Mouse (Mus musculus) forebrain, embryonic 14.5 days (tissue): Measurements from ENCODE around the gene Acox1. TPM values are rescaled to one million over a fixed set of nuclear protein-coding genes. Genes with fewer than 3 reads are reported as not detected.
A peak's percentile ranks its signal among the peaks of the same experiment; 100 is the strongest.

Experiments used
- ATAC-seq: fragments of 200-750 bp; cut with Nextera tagmentation; 2 replicates; pipeline ENCODE4 v1.8.0; 2017; ENCODE audit warnings: mild to moderate bottlenecking, moderate library complexity
- DNase-seq: peaks from one replicate; pipeline ENCODE4 v3.0.0-alpha.2; 2015; ENCODE audit warnings: low spot score
- H3K27ac ChIP-seq: fragments of 300-500 bp; sonication (generic); 2 replicates; pipeline ENCODE4 v1.5.1; 2014; ENCODE audit warnings: low read depth, mild to moderate bottlenecking, control low read depth, low read length, moderate library complexity
- H3K27me3 ChIP-seq: fragments of 300-500 bp; sonication (generic); replicated peaks from 2 replicates; pipeline ENCODE4 v1.6.1; 2014; ENCODE audit warnings: low read length, control low read depth, mixed read lengths; ENCODE audit not compliant: control insufficient read depth, insufficient read depth
- H3K36me3 ChIP-seq: fragments of 300-500 bp; sonication (generic); 2 replicates; pipeline ENCODE4 v1.6.1; 2014; ENCODE audit warnings: low read length, control low read depth; ENCODE audit not compliant: control insufficient read depth, insufficient read depth
- H3K4me1 ChIP-seq: fragments of 300-500 bp; sonication (generic); 2 replicates; pipeline ENCODE4 v1.6.1; 2014; ENCODE audit warnings: antibody characterized with exemption, low read length, control low read depth; ENCODE audit not compliant: control insufficient read depth, insufficient read depth
- H3K4me2 ChIP-seq: fragments of 300-500 bp; sonication (generic); 2 replicates; pipeline ENCODE4 v1.6.1; 2014; ENCODE audit warnings: mild to moderate bottlenecking, control low read depth, low read length
- H3K4me3 ChIP-seq: fragments of 300-500 bp; sonication (generic); 2 replicates; pipeline ENCODE4 v1.5.1; 2014; ENCODE audit warnings: low read depth, low read length, control low read depth
- H3K9ac ChIP-seq: fragments of 300-500 bp; sonication (generic); 2 replicates; pipeline ENCODE4 v1.6.1; 2014; ENCODE audit warnings: mild to moderate bottlenecking, low read length, control low read depth, moderate library complexity
- H3K9me3 ChIP-seq: fragments of 300-500 bp; sonication (generic); replicated peaks from 2 replicates; pipeline ENCODE4 v1.6.1; 2016; ENCODE audit warnings: low read length, control low read depth, mixed read lengths; ENCODE audit not compliant: control insufficient read depth
- WGBS: fragments of 180-500 bp; shearing (Covaris S2); extraction: QIAGEN DNeasy Blood & Tissue Kit; methylation state at CpG from one replicate; pipeline ENCODE4 v1.1.7; 2014; 5-methylcytosine and 5-hydroxymethylcytosine counted together
- polyA plus RNA-seq: library from polyadenylated mRNA; unstranded; fragments of >200 nt; fragmentation: Nextera tagmentation; extraction: Ambion mirVana; gene quantifications from 2 replicates; pipeline ENCODE4 v1.2.1, GENCODE M21; 2014

The Acox1 gene
- 48.1 and 56.3 TPM in 2 replicates for polyA plus RNA-seq

DNA sequence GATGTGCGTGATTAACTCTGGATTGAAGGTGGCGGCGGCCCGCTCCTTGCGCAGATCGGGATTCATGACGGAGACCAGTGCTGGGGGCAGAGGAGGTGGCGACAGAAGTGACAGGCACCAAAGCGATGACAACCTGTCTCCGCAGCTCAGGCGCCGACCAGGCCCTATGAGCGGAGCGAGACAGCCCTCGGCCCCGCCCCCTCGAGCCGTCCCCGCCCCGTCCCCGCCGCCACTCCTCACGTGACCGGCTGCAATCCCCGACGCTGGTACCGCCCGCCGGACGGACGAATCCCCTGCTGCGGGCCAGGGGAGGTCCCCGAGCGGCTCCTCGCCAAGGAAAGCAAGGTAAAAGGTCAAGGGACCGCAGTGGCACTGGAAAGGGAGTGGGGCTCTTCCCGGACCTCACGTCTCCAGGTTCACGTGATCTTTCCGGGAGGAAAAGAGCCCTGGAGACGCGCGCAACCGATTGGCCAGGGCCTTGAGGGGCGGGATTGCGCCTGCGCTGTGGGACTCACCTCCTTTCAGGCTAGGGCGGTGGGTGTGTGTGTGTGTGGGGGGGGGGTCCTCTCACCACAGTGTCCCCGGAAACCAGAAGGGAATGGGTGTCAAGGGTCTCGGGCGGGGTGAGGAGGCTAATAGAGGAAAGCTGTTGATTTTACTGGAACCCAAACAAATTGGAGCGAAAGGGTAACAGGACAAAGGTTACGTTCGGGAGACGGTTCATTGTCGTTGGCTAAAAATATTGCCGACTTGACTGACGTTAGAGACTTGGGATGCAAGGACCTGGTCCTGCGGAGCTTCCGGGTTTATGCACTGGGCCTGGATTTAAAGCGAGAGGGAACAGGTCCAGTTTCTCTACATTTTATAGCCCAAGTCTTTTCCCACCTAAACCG is at the start of gene Acox1, which contains the start of gene Ten1:
Gene Acox1, minus strand, starts transcription at position 407 of the 893 bp plus-strand sequence.
Gene Ten1, plus strand, starts transcription at position 217 of the 893 bp plus-strand sequence.
- peak within 1 kb of the TSS; percentile 93 for H3K27ac ChIP-seq
- 0 out of 2 replicates have a peak, but pooled peaks cover 9% of the 10 kb centered on the region for H3K36me3 ChIP-seq
- H3K27me3 ChIP-seq: no peaks in the 10 kb centered on the region
- ATAC-seq (peak; percentile 99), DNase-seq (peak; percentile 98)
- peak within 1 kb of the TSS; percentile 74 for H3K4me2 ChIP-seq
- under 1% methylated on average over 62 of the region's 62 CpGs for WGBS
- peak within 1 kb of the TSS; percentile 88 for H3K9ac ChIP-seq
- no peaks in the 10 kb centered on the region for H3K9me3 ChIP-seq
- H3K4me1 ChIP-seq: peaks cover 13% of the 10 kb centered on the region
- H3K4me3 ChIP-seq: peak within 1 kb of the TSS; percentile 74

DNA sequence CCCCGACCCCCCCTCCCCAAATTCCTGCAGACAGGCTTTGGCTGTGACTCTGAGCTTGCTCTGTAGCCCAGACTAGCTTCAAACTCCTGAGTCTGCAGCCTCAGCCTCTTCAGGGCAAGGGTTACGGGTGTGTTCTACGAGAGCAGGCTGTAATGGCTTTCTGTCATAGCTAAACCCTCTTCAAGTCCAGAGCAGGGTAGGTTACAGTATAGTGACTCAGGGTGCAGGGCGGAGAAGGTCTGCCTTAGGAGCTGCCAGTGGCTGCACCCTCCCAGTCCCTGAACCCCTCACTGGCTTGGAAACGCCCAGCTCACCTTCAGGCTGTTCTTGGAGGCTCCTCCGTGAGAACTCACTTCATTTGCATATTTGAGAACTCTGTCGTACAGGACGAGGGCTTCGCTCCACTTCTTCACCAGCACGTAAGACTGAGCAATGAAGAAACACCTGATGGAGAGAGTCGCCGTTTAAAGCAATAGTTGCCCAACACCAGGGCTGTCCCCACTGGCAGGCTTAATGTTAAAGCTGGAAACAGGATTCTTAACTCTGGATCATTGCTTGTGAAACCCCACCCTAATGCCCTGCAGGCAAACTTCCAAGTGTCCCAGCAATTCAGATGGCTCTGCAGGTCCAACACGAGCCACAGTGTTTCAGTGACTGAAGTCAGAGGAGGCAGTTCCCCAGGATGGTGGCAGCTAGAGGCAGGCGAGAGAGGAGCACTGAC is 48.8 kb upstream of the Acox1 start:
- DNase-seq (no peak), ATAC-seq (no peak)
- WGBS: 90% methylated on average over 14 of the region's 14 CpGs
- Histone ChIP-seq H3K4me2 (no peak overlapping the region), H3K9ac (no peak overlapping the region), H3K27me3 (no peaks in the 10 kb centered on the region), H3K9me3 (no peaks in the 10 kb centered on the region), H3K27ac (no peak overlapping the region), H3K4me1 (no peaks in the 10 kb centered on the region), H3K4me3 (no peak overlapping the region), H3K36me3 (peaks cover 100% of the 10 kb centered on the region)

DNA sequence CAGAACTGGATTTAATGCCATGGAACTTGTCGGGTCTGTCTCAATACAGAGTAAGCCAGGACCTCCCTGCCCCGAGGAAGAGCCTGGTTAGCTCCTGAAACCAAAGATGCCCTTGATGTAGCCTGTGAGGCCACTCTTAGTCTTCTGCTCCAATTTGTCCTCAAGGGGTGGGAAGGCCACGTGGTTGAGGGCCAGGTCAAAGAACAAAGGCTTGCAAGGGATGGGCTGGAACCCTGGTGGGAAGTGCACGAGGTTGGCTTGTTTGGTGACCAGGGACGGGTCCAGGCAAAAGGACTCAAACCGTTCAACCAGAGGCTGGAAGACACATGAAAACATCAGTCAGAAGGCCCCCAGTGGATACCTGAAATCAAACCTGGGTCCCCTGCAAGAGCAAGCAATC is 46.8 kb upstream of the Acox1 start:
- H3K4me3 ChIP-seq: no peak overlapping the region
- no peak overlapping the region for H3K27ac ChIP-seq
- DNase-seq: no peak
- no peaks in the 10 kb centered on the region for H3K4me1 ChIP-seq
- ATAC-seq: no peak
- H3K4me2 ChIP-seq: no peak overlapping the region
- 82% methylated on average over 6 of the region's 6 CpGs for WGBS
- no peaks in the 10 kb centered on the region for H3K9me3 ChIP-seq
- no peaks in the 10 kb centered on the region for H3K27me3 ChIP-seq
- peaks cover 81% of the 10 kb centered on the region for H3K36me3 ChIP-seq
- no peak overlapping the region for H3K9ac ChIP-seq

DNA sequence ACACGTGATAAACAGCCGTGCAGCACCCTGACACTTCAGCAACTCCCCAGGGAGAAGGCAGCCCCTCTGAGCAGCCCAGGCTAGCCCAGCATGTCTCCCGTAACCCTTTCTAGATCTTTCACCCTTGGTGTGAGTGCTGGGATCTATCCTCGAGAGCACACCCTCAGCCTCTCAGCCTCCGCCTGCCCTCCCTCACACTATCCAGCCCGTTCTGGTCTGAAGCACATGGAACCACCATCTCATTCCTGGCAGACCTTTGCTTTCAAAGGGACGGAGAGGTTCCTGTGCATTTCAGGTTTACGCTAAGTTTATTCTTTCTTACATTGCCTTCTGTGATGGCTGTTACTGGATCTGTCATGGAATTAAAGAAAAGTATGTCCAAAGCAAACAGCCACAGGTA is 45.7 kb upstream of the Acox1 start:
- no peak for DNase-seq
- Histone ChIP-seq H3K9ac (no peak overlapping the region), H3K4me1 (no peaks in the 10 kb centered on the region), H3K9me3 (no peaks in the 10 kb centered on the region), H3K27ac (no peak overlapping the region), H3K36me3 (peaks cover 71% of the 10 kb centered on the region), H3K27me3 (no peaks in the 10 kb centered on the region), H3K4me2 (no peak overlapping the region), H3K4me3 (no peak overlapping the region)
- 88% methylated on average over 8 of the region's 8 CpGs for WGBS
- no peak for ATAC-seq

DNA sequence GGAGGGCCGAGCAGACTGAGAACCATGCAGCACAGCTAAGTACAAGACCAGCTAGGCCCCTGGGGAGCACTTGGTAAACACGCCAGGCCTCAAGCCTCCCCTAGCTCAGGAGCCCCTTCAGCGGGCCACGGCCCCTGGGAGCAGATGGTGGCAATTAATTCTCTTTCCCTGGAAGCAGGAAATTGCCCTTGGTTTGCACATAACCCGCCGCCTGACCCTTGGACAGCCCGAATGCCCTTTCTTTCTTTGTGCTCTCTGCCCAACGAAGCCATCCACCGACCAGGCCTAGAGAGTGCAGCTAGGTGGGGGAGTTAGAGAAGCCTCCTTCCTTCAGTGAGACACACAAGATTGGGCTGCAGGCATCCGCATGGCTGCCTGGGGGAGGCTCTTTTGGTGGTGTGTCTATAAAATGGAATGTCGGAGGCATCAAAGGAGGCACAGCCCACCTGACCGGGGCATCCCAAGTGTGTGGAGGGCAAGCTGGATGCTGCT is 42.9 kb upstream of the Acox1 start:
- H3K9me3 ChIP-seq: no peaks in the 10 kb centered on the region
- peaks cover 10% of the 10 kb centered on the region; the same call in 1 of the 2 replicates for H3K27me3 ChIP-seq
- H3K9ac ChIP-seq: no peak overlapping the region
- H3K27ac ChIP-seq: no peak overlapping the region
- H3K4me2 ChIP-seq: no peak overlapping the region
- H3K4me1 ChIP-seq: no peaks in the 10 kb centered on the region
- WGBS: 75% methylated on average over 12 of the region's 12 CpGs
- no peak for DNase-seq
- H3K36me3 ChIP-seq: peaks cover 43% of the 10 kb centered on the region
- no peak overlapping the region for H3K4me3 ChIP-seq
- ATAC-seq: no peak

DNA sequence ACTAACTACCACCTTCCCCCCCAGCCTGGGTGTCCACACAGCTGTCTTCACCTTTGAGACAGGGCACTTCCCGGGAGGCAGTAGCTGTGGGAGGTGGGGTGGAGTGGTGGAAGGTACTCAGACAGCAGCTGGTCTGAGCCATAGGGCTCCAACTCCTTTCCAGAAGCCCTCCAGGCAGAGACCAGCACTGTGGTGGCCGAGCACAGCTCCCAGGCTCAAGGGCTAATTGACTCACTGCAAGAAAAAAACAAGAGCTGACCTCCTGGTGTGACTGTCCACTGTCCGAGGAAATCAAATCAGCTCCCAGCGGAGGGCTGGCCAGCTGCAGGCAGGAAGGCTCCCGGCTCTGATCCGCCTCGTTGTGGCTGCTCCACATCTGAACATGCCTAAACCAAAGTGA is 41.0 kb upstream of the Acox1 start:
- peaks cover 23% of the 10 kb centered on the region for H3K36me3 ChIP-seq
- H3K4me2 ChIP-seq: no peak overlapping the region
- WGBS: 11% methylated on average over 7 of the region's 7 CpGs
- ATAC-seq (no peak), DNase-seq (no peak)
- H3K4me1 ChIP-seq: no peaks in the 10 kb centered on the region
- H3K27me3 ChIP-seq: peaks cover 10% of the 10 kb centered on the region; the same call in 1 of the 2 replicates
- no peak overlapping the region for H3K27ac ChIP-seq
- H3K9ac ChIP-seq: no peak overlapping the region
- no peak overlapping the region for H3K4me3 ChIP-seq
- H3K9me3 ChIP-seq: no peaks in the 10 kb centered on the region

DNA sequence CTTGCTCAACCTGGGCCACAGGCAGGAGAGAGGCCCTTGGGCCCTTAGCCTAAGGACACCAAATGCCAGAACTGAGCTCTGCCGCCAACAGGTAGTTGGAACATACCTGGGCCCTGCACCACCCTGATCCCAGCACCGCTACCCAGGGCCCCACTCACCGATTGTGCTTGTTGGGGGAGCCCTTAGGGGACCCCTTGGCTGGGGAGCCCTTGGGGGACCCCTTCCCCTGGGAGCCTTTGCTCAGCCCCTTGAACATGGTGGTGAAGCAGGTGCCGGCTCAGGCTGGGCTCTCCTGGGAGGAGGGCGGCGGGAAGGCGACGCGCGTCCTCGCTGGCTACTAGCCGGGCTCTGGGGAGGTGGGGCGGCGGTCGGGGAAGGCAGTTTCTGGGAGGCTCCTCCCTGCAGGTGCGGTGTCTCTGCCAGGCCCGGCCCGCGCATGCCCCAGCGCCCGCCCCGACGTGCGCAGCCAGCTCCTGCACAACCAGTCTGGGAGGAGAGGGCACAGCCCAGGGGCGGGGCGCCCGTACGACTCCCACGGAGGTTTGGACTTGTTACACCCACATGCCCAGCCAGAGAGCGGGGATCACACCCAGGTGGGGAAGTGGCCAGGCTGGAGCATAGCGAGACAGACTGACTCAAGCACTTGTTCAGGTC is 39.0 kb upstream of the Acox1 start, which contains the start of gene Evpl:
Gene Evpl, minus strand, starts transcription at position 336 of the 654 bp plus-strand sequence.
- no peak for DNase-seq
- H3K9ac ChIP-seq: 0 out of 2 replicates have a peak within 1 kb of the TSS, but pooled peaks have one; percentile 25
- H3K27me3 ChIP-seq: peaks cover 10% of the 10 kb centered on the region; the same call in 1 of the 2 replicates
- H3K4me2 ChIP-seq: no peak within 1 kb of the TSS
- peaks cover 3% of the 10 kb centered on the region; the same call in 1 of the 2 replicates for H3K36me3 ChIP-seq
- H3K4me1 ChIP-seq: no peaks in the 10 kb centered on the region
- H3K9me3 ChIP-seq: no peaks in the 10 kb centered on the region
- no peak for ATAC-seq
- no peak within 1 kb of the TSS for H3K4me3 ChIP-seq
- WGBS: 9% methylated on average over 29 of the region's 31 CpGs
- no peak within 1 kb of the TSS for H3K27ac ChIP-seq

DNA sequence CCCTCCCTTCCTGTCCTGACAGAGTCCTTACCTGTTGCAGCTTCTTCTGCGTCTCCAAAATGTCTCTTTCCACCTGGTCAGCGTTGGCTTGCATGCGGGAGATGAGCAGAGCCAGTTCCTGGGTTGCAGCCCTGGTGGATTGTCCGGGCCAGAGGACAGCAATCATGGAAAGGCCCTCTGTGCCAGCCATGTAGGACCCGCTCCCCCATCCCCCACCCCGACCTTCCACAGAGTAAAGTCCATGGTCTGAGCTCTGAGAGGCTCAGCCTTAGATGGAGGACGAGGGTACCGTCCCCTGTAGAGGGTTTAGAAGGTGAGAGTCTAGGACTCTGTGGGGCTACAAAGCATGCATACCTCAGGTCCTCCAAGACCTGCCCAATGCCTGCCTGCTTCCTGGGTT is 36.1 kb upstream of the Acox1 start:
- Histone ChIP-seq H3K4me3 (no peak overlapping the region), H3K36me3 (no peaks in the 10 kb centered on the region), H3K27ac (no peak overlapping the region), H3K4me1 (no peaks in the 10 kb centered on the region), H3K4me2 (no peak overlapping the region), H3K27me3 (peaks cover 10% of the 10 kb centered on the region; the same call in 1 of the 2 replicates), H3K9ac (no peak overlapping the region), H3K9me3 (no peaks in the 10 kb centered on the region)
- no peak for ATAC-seq
- WGBS: 84% methylated on average over 8 of the region's 8 CpGs
- no peak for DNase-seq
